18 mouse cellular contexts compared by ENCODE assay signal in the genomic region with DNA sequence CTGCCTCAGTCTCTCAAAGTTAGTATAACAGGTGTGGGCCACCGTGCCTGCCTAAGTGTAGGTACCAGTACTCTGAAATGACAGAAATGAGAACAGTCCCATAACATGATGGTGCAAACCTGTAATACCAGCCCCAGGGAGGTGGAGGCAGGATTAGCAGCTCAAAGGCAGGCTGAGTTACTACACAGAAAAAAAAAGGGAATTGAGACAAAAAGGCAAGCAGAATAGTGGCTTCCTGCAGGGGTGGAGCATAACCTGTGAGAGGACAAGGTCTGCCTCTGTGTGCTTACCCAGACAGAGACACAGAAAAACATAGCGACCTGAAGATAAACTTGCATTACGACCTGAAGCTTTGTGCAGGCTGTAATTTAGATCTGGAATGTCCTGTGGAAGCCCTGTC. TPM values are rescaled to one million over a fixed set of nuclear protein-coding genes. Genes with fewer than 3 reads are reported as not detected.
DNase-seq lines count a peak whose midpoint lies in the region; ATAC-seq and TF ChIP-seq lines count a peak whose summit lies in the region.
"Had no signal": no experiment of that assay in that cellular context is flagged by ENCODE, and none has a peak within 500 bp of the region (broad histone marks: within the 10 kb centered on the region; RNA-seq: fewer than 3 reads in every experiment).

No protein-coding gene starts in this region.

- no peaks in the 10 kb centered on the region for H3K27me3 ChIP-seq in CH12.LX (replicated peaks)
- no peaks in the 10 kb centered on the region for H3K27me3 ChIP-seq in embryonic facial prominence, embryonic 10.5 days (replicated peaks; ENCODE audit: low read depth, poor library complexity, severe bottlenecking)
- H3K27me3 ChIP-seq in forebrain, embryonic 14.5 days (replicated peaks; ENCODE audit: control insufficient read depth, insufficient read depth, low read length): no peaks in the 10 kb centered on the region
- H3K27me3 ChIP-seq: forebrain, embryonic 13.5 days; heart, embryonic 12.5 days had no signal

- TF ChIP-seq EP300 in CH12.LX (IDR thresholded peaks at IDR 0.05; ENCODE audit: low read length): no peak

- H3K4me1 ChIP-seq in CH12.LX (ENCODE audit: control insufficient read depth in 1 of 2, insufficient read depth in 2 of 2): peaks cover 0 to 26% of the 10 kb centered on the region in 2 experiments; a peak in 2 of 4 replicates
- peaks cover 4% of the 10 kb centered on the region for H3K4me1 ChIP-seq in embryonic facial prominence, embryonic 10.5 days
- no peaks in the 10 kb centered on the region for H3K4me1 ChIP-seq in forebrain, embryonic 14.5 days (ENCODE audit: control insufficient read depth, insufficient read depth, low read length)
- H3K4me1 ChIP-seq: forebrain, embryonic 13.5 days had no signal

- dilution Hi-C loops in CH12.LX (cut with MboI; ENCODE audit: extremely low pct_ligation_motif_present, extremely low pct_unique_long_range_greater_than_20kb, low sequenced_read_pairs): no loop called here

- peak; percentile 8 for DNase-seq in testis, postnatal 10 days (ENCODE audit: low spot score)
- DNase-seq in testis, postnatal 14 days (ENCODE audit: low spot score): no peak
- DNase-seq in CH12.LX (ENCODE audit: extremely low read depth): peak; percentile 49
- no peak for DNase-seq in embryonic facial prominence, embryonic 10.5 days (ENCODE audit: low spot score)
- no peak for DNase-seq in forebrain, embryonic 14.5 days (ENCODE audit: low spot score)
- DNase-seq: adrenal gland, postnatal 10 days; cerebellum, adult 11 months; cerebellum, adult 9-10 months; cerebellum, postnatal 25 days; gastrocnemius, adult 2 months; gastrocnemius, postnatal 25 days; heart, adult 2 months had no signal

- no peak for TF ChIP-seq RAD21 in CH12.LX (IDR thresholded peaks at IDR 0.05; ENCODE audit: low read depth, low read length)

- no peak overlapping the region for H3K4me2 ChIP-seq in CH12.LX (ENCODE audit: insufficient read depth, low read depth, poor library complexity, severe bottlenecking)
- no peak overlapping the region for H3K4me2 ChIP-seq in forebrain, embryonic 14.5 days (ENCODE audit: low read length)
- H3K4me2 ChIP-seq: forebrain, embryonic 13.5 days; heart, embryonic 12.5 days; hindbrain, embryonic 14.5 days had no signal

- ATAC-seq in megakaryocyte, adult 5-6 weeks (ENCODE audit: poor library complexity, severe bottlenecking): peak; percentile 85
- no peak for ATAC-seq in forebrain, embryonic 14.5 days
- ATAC-seq: forebrain, embryonic 13.5 days had no signal

- no peaks in the 10 kb centered on the region for H3K79me2 ChIP-seq in CH12.LX (replicated peaks; ENCODE audit: control insufficient read depth, extremely low read depth, insufficient read depth, poor library complexity, severe bottlenecking)

- no peak overlapping the region for H3K9ac ChIP-seq in CH12.LX (ENCODE audit: insufficient read depth, low read depth)
- H3K9ac ChIP-seq in forebrain, embryonic 14.5 days (ENCODE audit: low read length): no peak overlapping the region
- H3K9ac ChIP-seq: forebrain, embryonic 13.5 days; heart, embryonic 12.5 days; hindbrain, embryonic 14.5 days had no signal

- no peak for TF ChIP-seq CTCF in CH12.LX (conservative IDR thresholded peaks at IDR 0.05 in 1 of 2, IDR thresholded peaks at IDR 0.05 in 1 of 2; ENCODE audit: low read depth in 2 of 2, low read length in 2 of 2)

- no peak overlapping the region for H3K27ac ChIP-seq in CH12.LX (ENCODE audit: insufficient read depth, low read depth)
- no peak overlapping the region for H3K27ac ChIP-seq in embryonic facial prominence, embryonic 10.5 days (replicated peaks)
- H3K27ac ChIP-seq in forebrain, embryonic 14.5 days (ENCODE audit: low read depth, low read length): no peak overlapping the region
- H3K27ac ChIP-seq: forebrain, embryonic 13.5 days; gastrocnemius, adult 2 months; heart, adult 2 months; hindbrain, embryonic 10.5 days; hindbrain, embryonic 14.5 days had no signal

- 79% methylated on average over 3 of the region's 3 CpGs for WGBS in embryonic facial prominence, embryonic 10.5 days
- WGBS in forebrain, embryonic 14.5 days: 81% methylated on average over 3 of the region's 3 CpGs

- in situ Hi-C loops in CH12.LX (cut with MboI; ENCODE audit: low pct_ligation_motif_present, low pct_unique_long_range_greater_than_20kb, low sequenced_read_pairs): no loop called here

- peaks cover 10% of the 10 kb centered on the region for H3K9me3 ChIP-seq in CH12.LX (replicated peaks; ENCODE audit: low read length)
- peaks cover 2% of the 10 kb centered on the region; the same call in 1 of the 2 replicates for H3K9me3 ChIP-seq in embryonic facial prominence, embryonic 10.5 days
- H3K9me3 ChIP-seq in forebrain, embryonic 14.5 days (replicated peaks; ENCODE audit: control insufficient read depth, low read length): no peaks in the 10 kb centered on the region

- TF ChIP-seq POLR2A in CH12.LX (IDR thresholded peaks at IDR 0.05; ENCODE audit: low read depth, low read length): no peak

- no peaks in the 10 kb centered on the region for H3K36me3 ChIP-seq in CH12.LX (replicated peaks in 1 of 2; ENCODE audit: control insufficient read depth in 1 of 2, insufficient read depth in 1 of 2, low read length in 1 of 2)
- no peaks in the 10 kb centered on the region for H3K36me3 ChIP-seq in embryonic facial prominence, embryonic 10.5 days (replicated peaks)
- no peaks in the 10 kb centered on the region for H3K36me3 ChIP-seq in forebrain, embryonic 14.5 days (ENCODE audit: control insufficient read depth, insufficient read depth, low read length)
- H3K36me3 ChIP-seq: G1E; heart, embryonic 12.5 days; hindbrain, embryonic 10.5 days had no signal

- H3K4me3 ChIP-seq in CH12.LX (replicated peaks in 1 of 3; ENCODE audit: low read depth in 2 of 3, low read length in 2 of 3, poor library complexity in 1 of 3): no peak overlapping the region
- no peak overlapping the region for H3K4me3 ChIP-seq in embryonic facial prominence, embryonic 10.5 days
- no peak overlapping the region for H3K4me3 ChIP-seq in forebrain, embryonic 14.5 days (ENCODE audit: low read depth, low read length)
- H3K4me3 ChIP-seq: forebrain, embryonic 13.5 days; gastrocnemius, adult 2 months; heart, adult 2 months; heart, embryonic 12.5 days; hindbrain, embryonic 10.5 days had no signal

TF ChIP-seq in CH12.LX, 34 proteins besides CTCF, POLR2A, EP300 and RAD21:
- TF ChIP-seq ZNF384 (IDR thresholded peaks at IDR 0.05; ENCODE audit: low read depth, low read length) (0 out of 2 replicates have a peak, but pooled peaks have one; percentile 24), USF2 (conservative IDR thresholded peaks at IDR 0.05; ENCODE audit: low read depth, low read length) (no peak), SMC3 (IDR thresholded peaks at IDR 0.05; ENCODE audit: low read depth, low read length) (no peak)

RNA-seq across cellular contexts. Expression of a gene that starts 26.0 kb away (rescaled TPM):
- total RNA-seq in CH12.LX (2012; rRNA removed): 0.76 and 1.0 TPM in 2 replicates
- 4.7 and 5.6 TPM in 2 replicates for total RNA-seq in CH12.LX (2014; rRNA removed)
- polyA plus RNA-seq in CH12.LX (2012; ENCODE audit: insufficient read length, low read depth): 11.4 and 12.8 TPM in 2 replicates
- not detected in 2 replicates for total RNA-seq in megakaryocyte, adult 5-6 weeks (2015)
- total RNA-seq in megakaryocyte, adult 5-6 weeks (2017): not detected in 2 replicates
- polyA plus RNA-seq in embryonic facial prominence, embryonic 10.5 days (2016; fragmentation: Nextera tagmentation; extraction: Ambion mirVana): 6.6 and 10.0 TPM in 2 replicates
- 13.6 and 14.1 TPM in 2 replicates for polyA plus RNA-seq in forebrain, embryonic 14.5 days (2014; fragmentation: Nextera tagmentation; extraction: Ambion mirVana)
- polyA plus RNA-seq: G1E had no signal

RNA-seq across cellular contexts. Expression of a gene that starts 53.4 kb away (rescaled TPM):
- total RNA-seq in CH12.LX (2012; rRNA removed) (44.4 and 45.3 TPM in 2 replicates), CH12.LX (2014; rRNA removed) (30.2 and 33.8 TPM in 2 replicates)
- polyA plus RNA-seq in CH12.LX (2012; ENCODE audit: insufficient read length, low read depth): 60.4 and 61.5 TPM in 2 replicates
- 62.4 and 70.2 TPM in 2 replicates for total RNA-seq in megakaryocyte, adult 5-6 weeks (2015)
- total RNA-seq in megakaryocyte, adult 5-6 weeks (2017): 113 and 118 TPM in 2 replicates
- polyA plus RNA-seq in embryonic facial prominence, embryonic 10.5 days (2016; fragmentation: Nextera tagmentation; extraction: Ambion mirVana): 10.6 and 14.2 TPM in 2 replicates
- 17.9 and 20.3 TPM in 2 replicates for polyA plus RNA-seq in forebrain, embryonic 14.5 days (2014; fragmentation: Nextera tagmentation; extraction: Ambion mirVana)

Comparison
In these comparisons a context has a peak if more than half of its experiments do, and no peak if none do; other contexts are left out.
1. DNase-seq: peak in testis, postnatal 10 days (single experiment) and CH12.LX (single experiment); none in testis, postnatal 14 days (single experiment), embryonic facial prominence, embryonic 10.5 days (single experiment) and forebrain, embryonic 14.5 days (single experiment).